Mouse (Mus musculus): ENCODE measurements around the gene Dhx36.

Gene Dhx36

DNA sequence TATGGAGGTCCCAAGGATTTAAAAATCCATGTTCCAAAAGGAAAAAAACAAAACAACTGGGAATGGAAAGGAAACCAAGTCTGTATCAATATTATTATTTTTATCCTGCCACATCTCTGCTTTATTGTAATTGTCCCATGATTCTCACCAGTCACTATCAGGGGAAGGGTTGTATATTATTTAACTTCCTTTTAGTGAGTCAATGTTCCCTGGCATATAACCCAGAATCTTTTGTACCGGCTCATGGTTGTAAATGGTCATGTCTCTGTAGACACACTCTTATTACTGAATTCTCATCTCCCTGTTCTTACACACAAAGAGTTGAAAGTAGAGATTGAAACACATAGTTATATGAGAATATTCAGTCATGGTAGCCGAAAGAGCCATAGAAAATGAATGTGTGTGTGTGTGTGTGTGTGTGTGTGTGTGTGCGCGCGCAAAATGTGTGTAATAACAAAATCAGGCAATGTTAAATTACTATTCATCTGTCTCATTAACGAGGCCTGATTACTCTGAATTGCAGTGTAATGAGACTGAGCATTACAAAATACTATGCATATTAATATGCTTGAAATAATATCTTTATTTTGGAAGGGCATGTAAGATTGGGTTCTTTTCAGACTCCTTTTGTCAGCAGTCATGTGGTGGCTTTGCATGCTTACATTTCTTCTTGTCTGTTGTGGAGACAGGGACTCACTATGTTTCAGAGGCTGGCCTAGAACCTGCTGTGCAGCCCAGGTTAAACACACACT lies 88.2 kb downstream of the Dhx36 start:
- no peak for DNase-seq

Data from cerebellum, adult 18-20 months (tissue).